Mouse (Mus musculus): ENCODE measurements around the gene Tceanc.

Gene Tceanc

GRCm38 (mm10) chrX:166479365-166479983, 38.9 kb downstream of the Tceanc start, which contains the start of gene Rab9:
Gene Rab9 (minus strand): TSS chrX:166479867.
- peak; percentile 90 for DNase-seq (ENCODE audit: low spot score)

GRCm38 (mm10) chrX:166478631-166479364, 39.6 kb downstream of the Tceanc start:
- DNase-seq (ENCODE audit: low spot score): peak; percentile 11

GRCm38 (mm10) chrX:166477393-166477792, 41.0 kb downstream of the Tceanc start:
- no peak for DNase-seq (ENCODE audit: low spot score)

GRCm38 (mm10) chrX:166472612-166473011, 45.8 kb downstream of the Tceanc start:
- DNase-seq (ENCODE audit: low spot score): no peak

- DNase-seq (ENCODE audit: low spot score): no peak
Measured at GRCm38 (mm10) chrX:166468321-166468720, 50.0 kb downstream of the Tceanc start.

- DNase-seq (ENCODE audit: low spot score): no peak
Measured at GRCm38 (mm10) chrX:166455525-166455924, 62.8 kb downstream of the Tceanc start.

- no peak for DNase-seq (ENCODE audit: low spot score)
Measured at GRCm38 (mm10) chrX:166454331-166454730, 64.0 kb downstream of the Tceanc start.

GRCm38 (mm10) chrX:166453532-166453931, 64.8 kb downstream of the Tceanc start:
- DNase-seq (ENCODE audit: low spot score): no peak

Data from MN1 (cell line).